Mouse (Mus musculus): Measurements from ENCODE around the gene Ldlrad3.

The Ldlrad3 gene

GRCm38 (mm10) chr2:102127791-102128387 lies 58.3 kb downstream of the Ldlrad3 start:
- in situ Hi-C loops (cut with MboI; ENCODE audit: low pct_unique_long_range_greater_than_20kb in 1 of 2, low sequenced_read_pairs in 2 of 2, unreplicated experiment in 1 of 2) = no loop called here

GRCm38 (mm10) chr2:102127221-102127620 lies 59.0 kb downstream of the Ldlrad3 start:
- in situ Hi-C loops (cut with MboI; ENCODE audit: low pct_unique_long_range_greater_than_20kb in 1 of 2, low sequenced_read_pairs in 2 of 2, unreplicated experiment in 1 of 2) = no loop called here

- in situ Hi-C loops (cut with MboI; ENCODE audit: low pct_unique_long_range_greater_than_20kb in 1 of 2, low sequenced_read_pairs in 2 of 2, unreplicated experiment in 1 of 2) = no loop called here
Observed at GRCm38 (mm10) chr2:102126076-102126475, 60.1 kb downstream of the Ldlrad3 start.

- in situ Hi-C loops (cut with MboI; ENCODE audit: low pct_unique_long_range_greater_than_20kb in 1 of 2, low sequenced_read_pairs in 2 of 2, unreplicated experiment in 1 of 2) = no loop called here
Observed at GRCm38 (mm10) chr2:102125042-102125441, 61.1 kb downstream of the Ldlrad3 start.

GRCm38 (mm10) chr2:102122146-102122515 lies 64.1 kb downstream of the Ldlrad3 start:
- in situ Hi-C loops (cut with MboI; ENCODE audit: low pct_unique_long_range_greater_than_20kb in 1 of 2, low sequenced_read_pairs in 2 of 2, unreplicated experiment in 1 of 2) = no loop called here

GRCm38 (mm10) chr2:102121440-102122145 lies 64.6 kb downstream of the Ldlrad3 start:
- in situ Hi-C loops (cut with MboI; ENCODE audit: low pct_unique_long_range_greater_than_20kb in 1 of 2, low sequenced_read_pairs in 2 of 2, unreplicated experiment in 1 of 2) = no loop called here

- in situ Hi-C loops (cut with MboI; ENCODE audit: low pct_unique_long_range_greater_than_20kb in 1 of 2, low sequenced_read_pairs in 2 of 2, unreplicated experiment in 1 of 2) = no loop called here
Observed at GRCm38 (mm10) chr2:102119751-102120505, 66.3 kb downstream of the Ldlrad3 start.

- in situ Hi-C loops (cut with MboI; ENCODE audit: low pct_unique_long_range_greater_than_20kb in 1 of 2, low sequenced_read_pairs in 2 of 2, unreplicated experiment in 1 of 2) = no loop called here
Observed at GRCm38 (mm10) chr2:102118988-102119460, 67.2 kb downstream of the Ldlrad3 start.

GRCm38 (mm10) chr2:102117402-102117760 lies 68.8 kb downstream of the Ldlrad3 start:
- in situ Hi-C loops (cut with MboI; ENCODE audit: low pct_unique_long_range_greater_than_20kb in 1 of 2, low sequenced_read_pairs in 2 of 2, unreplicated experiment in 1 of 2) = no loop called here

- in situ Hi-C loops (cut with MboI; ENCODE audit: low pct_unique_long_range_greater_than_20kb in 1 of 2, low sequenced_read_pairs in 2 of 2, unreplicated experiment in 1 of 2) = no loop called here
Observed at GRCm38 (mm10) chr2:102116521-102117401, 69.4 kb downstream of the Ldlrad3 start.

GRCm38 (mm10) chr2:102113801-102114200 lies 72.4 kb downstream of the Ldlrad3 start:
- in situ Hi-C loops (cut with MboI; ENCODE audit: low pct_unique_long_range_greater_than_20kb in 1 of 2, low sequenced_read_pairs in 2 of 2, unreplicated experiment in 1 of 2) = no loop called here

- in situ Hi-C loops (cut with MboI; ENCODE audit: low pct_unique_long_range_greater_than_20kb in 1 of 2, low sequenced_read_pairs in 2 of 2, unreplicated experiment in 1 of 2) = no loop called here
Observed at GRCm38 (mm10) chr2:102113323-102113722, 72.9 kb downstream of the Ldlrad3 start.

- in situ Hi-C loops (cut with MboI; ENCODE audit: low pct_unique_long_range_greater_than_20kb in 1 of 2, low sequenced_read_pairs in 2 of 2, unreplicated experiment in 1 of 2) = no loop called here
Observed at GRCm38 (mm10) chr2:102111906-102112499, 74.2 kb downstream of the Ldlrad3 start.

- in situ Hi-C loops (cut with MboI; ENCODE audit: low pct_unique_long_range_greater_than_20kb in 1 of 2, low sequenced_read_pairs in 2 of 2, unreplicated experiment in 1 of 2) = no loop called here
Observed at GRCm38 (mm10) chr2:102110306-102110705, 75.9 kb downstream of the Ldlrad3 start.

GRCm38 (mm10) chr2:102107280-102107679 lies 78.9 kb downstream of the Ldlrad3 start:
- in situ Hi-C loops (cut with MboI; ENCODE audit: low pct_unique_long_range_greater_than_20kb in 1 of 2, low sequenced_read_pairs in 2 of 2, unreplicated experiment in 1 of 2) = no loop called here

GRCm38 (mm10) chr2:102106728-102107127 lies 79.5 kb downstream of the Ldlrad3 start:
- in situ Hi-C loops (cut with MboI; ENCODE audit: low pct_unique_long_range_greater_than_20kb in 1 of 2, low sequenced_read_pairs in 2 of 2, unreplicated experiment in 1 of 2) = no loop called here

GRCm38 (mm10) chr2:102105454-102105853 lies 80.7 kb downstream of the Ldlrad3 start:
- in situ Hi-C loops (cut with MboI; ENCODE audit: low pct_unique_long_range_greater_than_20kb in 1 of 2, low sequenced_read_pairs in 2 of 2, unreplicated experiment in 1 of 2) = no loop called here

GRCm38 (mm10) chr2:102103955-102104354 lies 82.2 kb downstream of the Ldlrad3 start:
- in situ Hi-C loops (cut with MboI; ENCODE audit: low pct_unique_long_range_greater_than_20kb in 1 of 2, low sequenced_read_pairs in 2 of 2, unreplicated experiment in 1 of 2) = no loop called here

Measured in mouse embryonic stem cell (cell line).